Mouse (Mus musculus): ENCODE results near the gene Exosc1.
"Not testable (repeated sequence)": the region's sequence is repeated elsewhere in the genome, so short reads cannot be mapped to it uniquely, and the experiment has no call there.

Gene Exosc1

DNA sequence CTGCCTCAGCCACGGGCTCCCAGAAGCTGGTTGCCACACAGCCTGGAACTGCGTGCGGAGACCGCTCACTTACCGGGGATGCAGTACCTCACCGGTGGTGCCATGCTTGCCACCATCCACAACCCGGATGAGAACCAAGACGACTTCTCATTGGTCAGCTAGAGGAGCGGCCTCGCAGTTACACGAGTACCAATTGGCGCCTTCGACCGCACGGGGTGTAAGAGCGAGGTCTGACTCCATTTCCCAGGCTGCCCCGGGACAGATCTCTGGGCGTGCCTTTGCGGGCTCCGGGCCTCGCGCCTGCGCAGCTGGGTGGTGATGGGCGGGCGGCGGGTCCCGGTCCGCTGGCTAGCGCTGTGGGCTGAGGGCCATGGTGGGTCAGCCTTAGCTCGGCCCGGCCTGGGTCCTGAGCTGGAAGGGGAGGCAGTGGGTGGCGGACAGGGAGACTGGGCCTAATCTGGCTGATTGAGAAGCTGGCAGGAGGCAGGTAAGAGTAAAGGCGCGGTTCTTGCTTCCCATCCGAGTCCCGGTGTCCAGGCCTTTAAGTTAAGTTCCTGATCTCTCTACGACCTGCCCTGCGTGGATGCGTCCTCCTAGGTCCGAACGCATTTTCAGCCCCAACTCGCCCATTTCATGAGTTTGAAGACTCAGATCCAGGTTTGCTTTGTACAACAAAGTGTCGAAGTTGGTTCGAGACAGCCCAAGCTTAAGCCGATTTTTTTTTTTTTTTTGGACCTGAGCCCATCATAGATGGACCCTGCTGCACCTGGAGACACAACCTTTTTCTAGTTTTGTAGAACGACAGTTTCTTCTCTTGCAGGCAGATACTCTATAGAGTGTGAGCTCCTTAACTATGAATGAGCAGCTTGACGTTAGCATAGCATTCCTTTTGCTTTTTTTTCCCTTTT lies at the start of gene Exosc1, which contains the start of gene Zdhhc16:
Exosc1 (minus strand) TSS at position 245 of the 908 bp plus-strand sequence.
Zdhhc16 (plus strand) TSS at position 302 of the 908 bp plus-strand sequence.
- DNase-seq, result peak; percentile 99

DNA sequence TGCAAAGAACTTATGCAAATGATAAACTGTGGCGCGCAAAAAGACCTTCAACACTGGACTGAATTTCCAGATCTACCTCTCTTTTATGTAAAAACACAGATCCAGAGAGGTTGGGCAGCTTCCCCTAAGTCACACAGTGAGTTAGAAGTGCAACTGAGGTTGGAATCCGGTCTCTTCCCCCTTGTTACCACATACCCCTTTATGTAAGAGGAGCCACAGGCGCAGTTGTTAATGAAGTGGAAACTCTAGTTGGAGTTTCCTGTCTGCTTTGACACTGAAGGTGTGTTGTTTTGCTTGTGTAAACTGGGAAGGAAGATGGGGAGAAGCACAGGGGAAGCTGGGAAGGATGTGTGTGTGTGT lies 49.5 kb upstream of the Exosc1 start:
- DNase-seq, result no peak

DNA sequence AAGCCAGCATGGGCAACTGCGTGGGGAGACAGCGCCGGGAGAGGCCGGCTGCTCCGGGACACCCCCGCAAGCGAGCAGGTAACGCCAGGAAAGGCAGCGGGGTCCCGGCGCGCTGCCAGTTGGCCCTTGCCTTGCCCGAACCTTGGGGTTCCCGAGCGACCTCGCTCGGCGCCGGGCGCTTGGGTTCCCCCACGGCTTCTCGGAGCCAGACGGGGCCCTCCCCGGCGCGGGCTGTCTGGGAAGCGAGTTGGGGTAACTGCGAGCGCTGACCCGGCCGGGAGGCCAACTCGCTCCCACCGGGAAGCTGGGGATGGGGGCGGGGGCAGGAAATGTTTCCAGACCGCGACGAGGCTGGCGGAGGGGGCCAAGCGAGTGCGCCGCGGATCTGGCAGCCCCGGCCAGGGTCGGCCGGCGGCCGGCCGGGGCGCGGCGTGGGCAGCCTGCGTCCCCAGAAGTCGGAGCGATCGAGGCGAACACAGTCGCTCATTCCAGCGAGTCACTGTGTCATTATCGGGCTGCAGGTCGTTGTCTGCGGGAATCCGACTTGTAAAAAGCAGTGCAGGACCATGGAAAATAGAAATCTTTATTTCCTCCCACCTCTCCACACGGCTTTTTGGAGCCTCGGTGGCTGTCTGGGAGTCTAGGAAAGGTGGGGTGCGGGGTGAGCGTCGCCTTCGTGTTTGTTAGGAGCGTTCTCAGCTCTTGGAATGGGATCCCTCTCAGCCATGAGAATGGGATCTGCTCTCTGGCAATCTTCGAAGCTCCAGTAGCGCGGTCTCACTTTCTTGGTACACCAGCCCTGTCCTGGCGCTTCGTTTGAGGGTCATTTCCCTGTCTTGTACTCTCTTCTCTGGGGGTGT lies 48.9 kb upstream of the Exosc1 start:
- peak in 1 of 2 experiments; percentile 72 for DNase-seq

DNA sequence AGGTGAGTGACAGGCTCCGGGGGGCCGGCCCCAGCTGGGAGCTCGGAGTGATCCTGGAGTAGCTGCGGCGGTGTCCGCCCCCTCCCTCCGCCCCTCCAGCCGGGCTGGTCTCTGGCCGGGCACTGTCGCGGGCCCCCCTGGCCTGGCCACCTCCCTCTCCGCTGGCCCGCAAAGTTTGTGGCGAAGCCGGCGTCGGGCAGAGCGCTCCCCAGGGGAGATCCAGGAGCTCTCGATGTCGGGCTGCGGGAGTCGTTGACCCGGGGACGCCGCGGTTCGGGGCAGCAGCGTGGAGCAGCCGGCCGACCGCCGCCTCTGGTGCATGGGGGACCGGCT lies 48.3 kb upstream of the Exosc1 start, which contains the start of gene Ubtd1:
Ubtd1 (plus strand) TSS at position 169 of the 333 bp plus-strand sequence.
- no peak for DNase-seq

DNA sequence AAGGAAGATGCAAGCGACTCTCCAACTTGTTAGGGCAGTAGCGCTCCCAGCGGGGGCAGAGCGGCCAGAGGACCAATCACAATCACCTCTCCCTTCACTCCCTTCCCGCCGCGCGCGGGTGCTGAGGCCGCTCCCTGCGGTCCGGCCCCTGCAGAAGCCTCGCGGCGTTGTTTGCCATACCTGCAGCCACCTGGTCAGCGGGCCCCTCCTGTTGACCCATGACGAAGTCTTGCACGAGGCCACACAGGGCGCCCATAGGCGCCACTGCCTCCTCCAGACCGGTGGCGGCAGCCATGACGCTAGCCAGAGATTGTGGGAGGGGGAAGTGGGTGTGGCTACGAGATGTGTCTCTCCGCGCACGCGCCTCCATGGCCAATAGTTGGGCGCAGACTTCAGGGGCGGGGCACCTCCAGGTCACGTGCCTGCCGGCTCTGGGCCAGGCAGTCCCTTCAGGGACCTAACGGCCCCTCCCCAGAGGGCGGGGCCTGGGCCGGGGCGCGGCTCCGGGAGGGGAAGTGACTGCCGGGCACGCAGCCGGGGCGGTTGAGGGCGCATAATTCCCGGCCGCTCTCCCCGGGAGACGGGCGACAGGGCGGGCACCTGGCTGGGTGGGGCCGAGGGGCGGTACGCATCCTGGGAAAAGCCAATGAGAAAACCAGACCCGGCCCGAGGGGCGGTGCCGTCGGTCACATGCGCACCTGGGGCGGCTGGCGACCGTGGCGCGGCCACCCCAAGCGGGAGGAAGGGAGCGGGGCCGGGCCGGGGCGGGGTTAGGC lies 47.8 kb upstream of the Exosc1 start, which contains the start of gene Mms19:
Mms19 (minus strand) TSS at position 339 of the 776 bp plus-strand sequence.
- DNase-seq, result peak; percentile 99 to 100

DNA sequence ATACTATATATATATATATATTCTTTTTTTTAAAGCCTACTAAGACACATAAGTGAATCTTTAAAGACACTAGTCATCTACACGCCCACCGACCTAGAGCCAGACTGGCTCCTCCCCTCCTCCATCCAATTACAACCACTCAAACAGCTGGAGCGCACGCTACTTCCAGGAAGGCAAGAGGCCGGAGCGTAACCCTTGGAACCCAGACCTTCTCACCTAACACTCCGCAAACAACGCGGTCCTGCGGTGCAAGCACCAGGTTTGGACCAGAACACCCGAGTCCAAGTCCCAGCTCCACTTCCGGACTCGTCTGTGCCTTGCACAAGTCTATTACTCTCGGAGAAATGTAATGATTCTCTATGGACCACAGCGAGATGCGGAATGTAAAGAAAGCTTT lies 47.2 kb upstream of the Exosc1 start:
- peak; percentile 54 to 66 for DNase-seq

DNA sequence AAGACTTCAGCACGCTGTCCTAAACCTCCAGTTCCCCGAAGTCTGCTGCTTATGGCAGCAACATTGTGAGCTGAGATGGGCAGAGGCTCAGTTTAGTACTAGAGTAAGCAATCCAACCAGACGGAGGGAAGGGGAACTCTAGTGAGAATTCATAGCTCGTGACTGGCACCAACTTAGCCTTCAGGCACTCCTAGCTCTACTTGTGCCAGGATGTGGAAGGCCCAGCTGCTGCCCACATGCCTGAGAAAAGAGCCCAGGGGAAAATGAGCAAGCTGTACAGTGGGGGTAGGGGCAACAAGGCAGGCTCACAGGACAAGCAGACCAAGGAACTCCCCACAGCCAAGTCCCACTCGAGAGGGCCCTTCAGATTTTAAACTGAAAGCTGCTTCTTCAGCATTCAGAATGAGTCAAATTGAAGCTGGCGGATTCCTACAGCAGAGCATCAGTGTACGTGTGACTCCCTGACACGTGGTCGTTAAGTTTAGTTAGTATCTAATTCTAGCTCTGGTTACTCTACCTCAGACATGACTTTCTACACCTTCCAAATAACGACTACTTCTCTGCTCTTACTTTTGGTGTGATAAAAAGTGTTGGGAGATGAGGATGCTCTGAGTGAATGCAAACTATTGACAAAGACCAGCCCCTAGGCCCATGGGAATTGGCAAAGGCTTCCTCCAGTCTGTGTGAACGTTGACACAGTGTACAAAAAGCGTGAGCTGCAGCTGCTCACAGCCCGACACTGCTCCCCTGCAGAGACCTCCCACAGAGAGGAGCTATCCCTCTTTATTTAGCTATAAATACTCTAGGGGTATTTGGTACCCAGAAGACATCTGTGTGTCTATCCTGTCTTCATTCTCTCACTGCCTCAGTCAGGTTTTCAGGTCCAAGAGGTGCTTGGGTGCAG lies 40.9 kb upstream of the Exosc1 start:
- DNase-seq, result no peak

DNA sequence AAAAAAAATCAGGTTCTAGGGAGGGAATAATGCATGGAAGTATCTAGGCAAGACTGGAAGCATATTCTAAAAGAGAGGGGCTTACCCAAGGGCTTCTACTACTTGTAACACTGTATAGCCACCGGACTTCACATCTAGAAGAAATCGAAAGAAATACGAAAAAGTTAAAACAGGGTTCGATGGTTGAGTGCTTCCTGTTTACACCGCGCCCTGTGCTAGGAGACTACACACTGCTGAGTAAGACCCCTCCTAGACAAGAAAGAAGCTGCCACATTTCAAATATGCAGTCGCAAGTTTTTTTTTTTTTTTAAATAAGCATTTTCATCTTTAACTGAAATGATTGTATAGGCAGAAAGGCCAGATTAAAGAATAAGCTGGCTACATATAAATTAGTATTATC lies 36.4 kb upstream of the Exosc1 start:
- DNase-seq, result no peak

DNA sequence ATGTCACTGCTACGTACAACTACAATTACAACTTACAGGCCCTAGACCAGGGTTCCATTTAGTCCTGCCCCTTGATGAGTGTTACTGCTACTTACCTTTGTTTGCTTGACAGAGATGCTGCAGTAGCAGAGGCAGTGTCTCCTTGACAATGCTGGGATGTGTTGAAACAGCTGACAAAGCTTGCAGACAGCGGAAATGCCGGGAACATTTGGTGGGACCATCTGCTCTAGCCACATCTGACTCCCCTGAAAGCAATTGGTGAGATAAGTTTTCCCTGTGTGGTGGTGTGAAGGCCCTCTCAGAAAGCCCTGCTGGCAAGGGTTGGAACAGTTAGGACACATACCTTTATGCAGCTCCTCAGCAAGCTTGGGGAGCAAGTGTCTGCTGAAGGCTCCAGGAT lies 20.4 kb upstream of the Exosc1 start:
- DNase-seq, result no peak

DNA sequence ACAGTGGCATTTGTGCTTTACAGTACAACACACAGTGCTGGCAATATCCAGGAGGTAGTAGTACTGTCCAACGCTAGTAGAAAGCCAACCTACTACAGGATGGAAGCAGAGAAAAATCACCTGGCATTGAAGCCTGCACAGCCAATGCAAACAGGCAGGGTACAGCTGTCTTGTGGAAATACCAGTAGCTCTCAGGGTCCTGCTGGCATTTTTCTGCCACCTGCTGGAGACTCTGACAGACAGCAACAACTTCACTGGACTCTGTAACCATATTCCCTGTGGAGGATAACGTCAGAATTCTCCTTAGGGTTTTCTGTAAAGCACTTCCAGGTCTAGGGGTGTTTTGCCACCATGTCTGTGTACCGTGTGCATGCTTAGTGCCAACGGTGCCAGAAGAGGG lies 19.1 kb upstream of the Exosc1 start:
- DNase-seq, result peak; percentile 8 to 45

DNA sequence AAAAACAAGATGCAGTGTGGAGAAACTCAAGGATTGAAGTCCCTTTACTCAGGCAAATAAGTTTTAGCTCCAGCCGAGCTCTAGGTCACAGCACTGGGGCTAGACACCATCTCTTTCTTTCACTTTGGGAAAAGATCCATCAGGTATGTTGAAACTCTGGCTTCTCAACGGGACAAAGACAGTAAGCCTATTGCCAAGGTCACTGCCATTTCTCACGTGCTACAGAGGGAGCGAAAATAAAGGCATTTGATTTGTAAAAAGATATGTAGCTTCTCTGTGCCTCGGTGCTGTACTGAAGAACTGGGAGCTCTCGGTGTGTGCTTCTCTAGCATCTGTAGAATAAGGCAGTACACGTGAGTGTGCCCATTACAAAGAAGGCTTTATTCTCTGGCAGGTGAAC lies 10.6 kb upstream of the Exosc1 start:
- DNase-seq, result no peak

DNA sequence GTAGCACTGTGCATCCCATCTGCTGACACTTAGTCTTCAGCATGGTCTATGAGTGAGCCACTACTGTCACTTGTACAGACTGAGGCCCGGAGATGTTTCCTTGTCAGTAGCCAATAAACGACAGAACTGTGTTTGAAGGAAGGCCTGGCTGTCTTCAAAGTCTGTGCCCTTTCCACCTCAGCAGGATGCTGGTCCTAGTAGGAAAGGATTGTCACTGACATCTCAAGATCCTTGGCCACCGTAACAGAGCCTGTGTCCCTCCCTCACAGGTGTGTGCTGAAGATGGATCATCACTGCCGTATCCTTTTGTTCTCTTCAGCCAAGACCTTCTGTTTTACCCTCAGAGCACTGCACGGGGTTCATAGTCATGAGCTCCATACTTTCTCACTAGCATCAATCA lies 5.3 kb upstream of the Exosc1 start:
- no peak for DNase-seq

DNA sequence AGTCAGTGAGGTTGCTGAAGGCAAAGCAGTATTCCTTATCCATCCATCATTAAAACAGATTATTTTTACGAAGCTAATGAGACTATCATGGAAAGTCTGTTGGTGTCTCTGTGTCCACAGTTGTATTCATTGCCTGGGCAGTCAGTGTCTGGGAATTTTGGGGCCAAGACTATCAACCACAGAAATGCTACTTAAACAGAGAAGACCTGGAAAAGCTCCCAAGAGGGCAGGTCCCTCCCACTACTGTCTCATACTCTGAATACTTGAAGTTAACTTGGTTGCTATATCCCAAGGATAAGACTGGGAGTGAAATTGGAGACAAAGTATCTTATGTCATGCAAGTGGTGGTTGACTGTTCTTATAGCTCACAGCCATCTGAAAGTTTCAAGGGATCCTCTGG lies 2.7 kb upstream of the Exosc1 start:
- no peak for DNase-seq

DNA sequence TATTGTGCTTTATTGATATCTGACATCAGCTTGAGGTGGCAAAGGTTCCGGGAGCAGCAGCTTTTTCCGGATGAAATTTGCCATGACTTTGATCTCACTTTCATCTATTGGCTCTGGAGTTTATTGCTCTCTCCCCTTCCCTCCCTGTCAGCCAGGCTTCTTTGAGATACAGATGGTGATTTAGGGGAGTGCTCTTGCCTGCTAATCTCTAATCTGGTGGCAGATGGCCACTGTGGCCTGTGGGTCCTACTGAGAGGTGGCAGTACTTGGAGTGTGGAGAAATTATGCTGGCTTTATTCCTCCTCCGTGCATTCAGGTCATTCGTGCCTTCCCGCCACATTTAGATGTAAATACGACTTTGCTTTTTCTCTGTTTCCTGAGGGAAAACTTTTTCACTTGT lies 901 bp upstream of the Exosc1 start:
- DNase-seq, result no peak

DNA sequence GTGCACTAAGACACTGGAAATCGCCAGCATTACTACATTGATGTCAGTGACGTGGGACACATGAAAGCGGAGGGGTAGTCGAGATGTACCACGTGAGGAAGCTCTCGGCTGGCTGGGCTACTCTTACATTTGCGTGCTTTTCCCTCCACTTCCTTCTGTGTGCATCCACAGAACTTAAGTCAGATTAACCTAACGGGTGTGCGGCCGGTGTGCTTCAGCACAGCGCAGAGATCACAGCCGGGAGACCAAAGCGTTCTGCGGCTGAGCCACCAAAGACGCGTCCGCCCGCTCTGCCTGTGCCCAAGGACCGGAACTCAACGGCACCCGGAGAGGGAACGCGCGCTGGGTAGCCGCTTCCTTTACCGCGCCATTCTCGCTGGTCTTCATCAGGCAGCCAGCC lies 537 bp downstream of the Exosc1 start:
- no peak for DNase-seq

DNA sequence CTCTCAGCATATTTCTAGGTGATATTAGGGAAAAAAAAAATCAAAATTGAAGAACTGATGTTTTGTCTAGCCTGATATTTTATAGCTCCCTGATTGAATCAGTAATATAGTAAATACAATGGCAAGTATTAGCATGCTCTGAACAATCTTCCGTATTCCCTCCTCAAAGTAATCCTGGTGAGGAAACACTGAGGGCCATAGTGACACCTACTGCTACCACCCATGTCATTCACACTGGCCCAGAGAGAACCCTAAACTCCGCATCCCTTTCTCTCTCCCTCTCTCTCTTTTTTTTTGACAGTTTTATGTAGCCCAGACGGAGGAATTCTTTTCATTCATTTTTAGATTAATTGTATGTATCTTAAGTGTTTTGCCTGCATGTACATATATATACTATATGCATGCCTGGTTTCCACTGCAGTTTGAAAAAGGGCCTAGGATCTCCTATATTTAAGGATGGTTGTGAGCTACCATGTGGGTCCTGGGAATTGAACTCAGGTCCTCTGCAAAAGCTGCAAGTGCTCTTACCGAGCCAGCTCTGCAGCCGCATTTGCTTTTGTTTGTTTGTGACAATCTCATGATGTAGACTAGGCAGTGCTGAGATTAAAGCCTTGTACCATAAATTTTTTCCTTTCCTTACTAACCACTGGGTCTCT lies 12.7 kb downstream of the Exosc1 start:
- DNase-seq, result no peak

DNA sequence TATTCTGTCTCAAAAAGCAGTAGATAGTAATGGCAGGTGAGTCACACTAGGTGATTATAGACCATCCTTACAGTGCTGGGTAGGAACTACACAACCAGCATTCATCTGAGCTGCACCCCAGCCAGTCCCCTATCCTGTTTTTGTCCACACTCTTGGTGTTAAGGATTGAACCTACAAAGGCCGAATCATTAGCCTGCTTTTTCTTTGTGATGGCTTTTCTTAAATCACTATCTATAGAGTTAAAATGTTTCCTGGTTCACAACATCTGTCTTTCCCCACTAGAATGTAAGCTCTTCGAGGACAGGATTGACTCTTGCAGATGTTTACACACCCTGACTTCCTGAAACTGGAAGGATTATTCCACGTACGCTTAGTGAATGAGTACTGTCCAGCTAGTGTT lies 13.8 kb downstream of the Exosc1 start:
- DNase-seq, result no peak

DNA sequence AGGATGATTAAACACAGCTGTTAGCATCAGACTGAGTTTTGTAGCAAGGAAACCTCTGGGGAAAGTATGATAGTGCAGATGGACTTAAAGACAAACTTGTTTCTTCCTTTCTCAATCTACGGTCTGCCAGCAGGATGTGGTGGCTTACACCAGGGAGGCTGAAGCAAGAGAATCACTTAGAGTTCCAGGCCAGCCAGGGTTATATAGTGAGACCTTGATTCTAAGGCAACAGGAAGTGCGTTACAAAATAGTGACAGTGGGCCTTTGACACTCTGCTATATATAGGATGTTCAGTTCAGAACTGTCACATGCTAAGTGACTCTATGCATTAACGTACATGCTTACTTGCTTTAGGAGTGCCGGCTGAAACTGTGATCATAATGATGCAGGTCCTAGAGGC lies 16.4 kb downstream of the Exosc1 start:
- no peak for DNase-seq

DNA sequence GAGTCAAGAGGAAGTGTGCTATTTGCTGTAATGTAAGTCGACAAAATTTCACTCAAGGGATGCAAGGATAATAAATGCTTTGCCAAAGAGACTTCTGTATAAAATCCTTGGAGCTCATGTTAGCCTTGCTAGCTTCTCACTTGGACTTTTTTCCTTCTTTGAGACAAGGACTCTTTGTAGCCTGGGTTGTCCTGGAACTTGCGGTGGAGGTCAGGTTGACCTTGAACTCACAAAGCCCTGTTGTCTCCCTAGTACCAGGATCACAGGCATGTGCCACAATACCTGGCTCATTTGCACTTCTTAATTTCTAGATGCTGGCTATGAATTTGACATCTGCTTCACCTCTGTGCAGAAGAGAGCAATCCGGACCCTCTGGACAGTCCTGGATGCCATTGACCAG lies 17.9 kb downstream of the Exosc1 start:
- DNase-seq, result no peak

DNA sequence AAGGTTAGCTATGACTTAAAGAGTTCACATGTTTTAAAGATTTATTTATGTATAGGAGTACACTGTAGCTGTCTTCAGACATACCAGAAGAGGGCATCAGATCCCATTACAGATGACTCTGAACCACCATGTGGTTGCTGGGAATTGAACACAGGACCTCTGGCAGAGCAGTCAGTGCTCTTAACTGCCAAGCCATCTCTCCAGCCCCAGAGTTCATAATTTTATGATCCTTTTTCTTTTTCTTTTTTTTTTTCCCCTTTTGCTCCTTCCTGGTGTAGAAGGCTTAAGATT lies 18.7 kb downstream of the Exosc1 start:
- DNase-seq, result not testable (repeated sequence)

DNA sequence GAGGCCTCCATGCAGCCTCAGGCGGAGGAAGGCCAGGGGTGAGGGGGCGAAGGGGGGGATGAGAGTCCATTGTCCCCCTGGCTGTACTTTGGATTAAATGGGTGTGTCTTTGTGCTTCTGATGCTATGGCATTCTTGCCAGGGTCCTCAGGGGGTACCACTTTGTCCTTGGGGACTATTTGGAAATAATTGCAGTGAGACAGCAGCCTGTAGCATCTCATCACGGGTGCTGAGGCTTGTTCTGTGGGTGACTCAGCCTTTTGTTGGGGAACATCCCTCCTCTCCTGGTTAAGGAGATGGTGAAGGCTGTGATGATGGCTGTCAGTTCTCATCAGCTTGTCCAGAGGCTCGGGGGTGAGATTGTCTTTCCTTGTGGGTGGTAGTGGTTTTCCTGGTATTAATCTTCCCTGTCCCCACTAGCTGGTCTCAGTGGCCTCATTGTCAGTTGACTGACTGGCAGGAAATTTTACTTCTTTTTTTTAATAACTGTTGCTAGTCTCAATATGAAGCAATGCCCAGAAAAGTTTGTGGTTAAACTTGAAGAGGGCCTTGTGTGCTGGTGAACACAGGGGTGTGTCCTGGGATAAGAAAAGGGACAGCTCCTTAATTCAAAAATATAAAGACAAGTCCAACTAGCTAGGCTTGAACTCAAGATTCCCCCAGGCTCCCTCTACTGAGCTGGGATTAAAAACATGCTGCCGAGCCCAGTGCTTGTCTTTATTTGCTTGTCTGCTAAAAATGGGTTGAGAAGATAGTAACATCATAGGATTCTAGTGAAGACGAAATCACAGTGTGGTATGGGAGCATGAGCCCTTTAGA lies 19.2 kb downstream of the Exosc1 start:
- DNase-seq, result no peak

Data from kidney, postnatal 36 days (tissue).